Mouse (Mus musculus) gastrocnemius, postnatal 25 days (tissue): Measurements from ENCODE around the gene Gal3st4. TPM values are rescaled to one million over a fixed set of nuclear protein-coding genes. Genes with fewer than 3 reads are reported as not detected.
A peak's percentile ranks its signal among the peaks of the same experiment; 100 is the strongest.
"Not testable (repeated sequence)": the region's sequence is repeated elsewhere in the genome, so short reads cannot be mapped to it uniquely, and the experiment has no call there.

Source experiments
- DNase-seq: peaks from one replicate; pipeline ENCODE4 v3.0.0; 2022
- total RNA-seq, 2 experiments: library from RNA; stranded (reverse); gene quantifications; 1 replicate in 1 of 2; 2 replicates in 1 of 2; pipeline ENCODE4 v1.2.3; 2021

Gene Gal3st4
- total RNA-seq, 2 experiments from 2014 or later, result 0.19 to 0.41 TPM

- no peak for DNase-seq
Observed at GRCm38 (mm10) chr5:138262001-138262400, 10.6 kb downstream of the Gal3st4 start.

DNA sequence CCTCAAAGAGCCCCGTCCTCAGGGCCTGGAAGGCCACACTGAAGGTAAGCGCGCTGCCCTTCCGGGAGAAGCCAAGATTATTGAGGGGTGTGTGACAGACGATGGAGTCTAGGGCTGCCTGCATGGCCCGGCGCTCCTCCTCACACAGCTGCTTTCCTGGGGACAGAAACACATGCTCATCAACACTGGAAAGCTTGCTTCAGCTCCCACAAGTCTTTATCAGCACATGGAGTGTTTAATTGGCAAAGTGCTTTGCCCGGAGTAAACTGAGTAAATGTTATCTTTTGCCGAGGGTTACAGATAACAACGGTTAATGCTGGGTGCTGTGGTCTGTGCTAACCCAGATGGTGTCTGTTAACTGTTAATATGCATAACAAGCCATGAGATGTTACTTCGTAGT, 11.8 kb downstream of the Gal3st4 start:
- no peak for DNase-seq

DNA sequence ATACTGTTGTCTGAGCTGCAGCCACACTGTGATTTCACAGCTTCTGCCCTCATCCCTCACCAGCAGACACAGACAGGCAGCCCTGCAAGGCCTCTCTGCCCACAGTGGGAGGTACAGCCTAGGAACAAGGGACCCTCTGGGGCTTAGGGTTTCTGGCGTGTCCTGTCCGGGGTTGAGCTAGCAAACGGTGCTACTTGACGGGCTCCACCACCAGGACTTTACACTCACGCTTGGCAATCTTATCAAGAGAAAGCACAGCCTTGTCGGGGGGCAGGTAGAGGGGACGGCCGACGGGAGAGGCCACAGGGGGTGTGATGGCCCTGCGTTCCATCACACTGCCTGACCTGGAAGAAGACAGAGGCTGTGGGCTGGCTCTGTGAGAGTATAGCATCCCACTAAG, 12.6 kb downstream of the Gal3st4 start:
- no peak for DNase-seq

DNA sequence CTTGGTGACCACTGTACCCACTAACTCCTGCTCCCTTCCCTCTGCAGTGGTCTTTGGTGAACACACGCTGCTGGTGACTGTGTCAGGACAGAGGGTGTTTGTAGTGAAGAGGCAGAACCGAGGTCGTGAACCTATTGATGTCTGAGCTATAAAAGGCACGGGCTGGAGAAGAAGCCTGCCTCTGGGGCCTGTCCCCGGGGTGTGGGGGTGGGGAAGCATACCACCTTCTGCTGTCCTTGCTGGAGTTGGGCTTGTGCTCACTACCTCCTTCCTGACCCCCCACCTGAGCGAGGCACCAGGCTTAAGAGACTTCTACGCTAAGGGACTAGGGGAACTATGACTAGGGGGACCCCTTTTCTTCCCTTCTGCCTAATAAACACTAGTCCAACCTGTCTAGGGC, 13.6 kb downstream of the Gal3st4 start:
- DNase-seq, result no peak

GRCm38 (mm10) chr5:138258542-138258941, 14.1 kb downstream of the Gal3st4 start:
- no peak for DNase-seq

GRCm38 (mm10) chr5:138258078-138258477, 14.6 kb downstream of the Gal3st4 start:
- no peak for DNase-seq

DNA sequence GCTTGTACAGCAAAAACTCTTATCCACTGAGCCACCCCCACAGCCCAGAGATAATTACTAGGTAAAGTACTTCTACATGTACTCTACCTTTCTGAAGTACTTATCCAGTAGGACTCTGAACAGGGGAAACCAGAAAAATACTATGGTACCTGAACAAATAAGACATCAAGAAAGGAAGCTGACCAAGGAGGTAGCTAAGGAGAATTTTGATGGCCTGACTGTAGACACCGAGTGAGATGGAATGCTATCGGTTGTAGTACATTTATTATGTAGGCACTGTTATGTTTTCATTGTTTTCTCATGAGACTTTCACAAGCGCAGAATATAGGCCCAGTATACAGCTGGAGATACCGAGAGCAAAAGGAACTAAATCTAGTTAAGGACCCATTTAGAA, 15.1 kb downstream of the Gal3st4 start:
- DNase-seq, result no peak

GRCm38 (mm10) chr5:138256966-138257584, 15.6 kb downstream of the Gal3st4 start:
- DNase-seq, result no peak

DNA sequence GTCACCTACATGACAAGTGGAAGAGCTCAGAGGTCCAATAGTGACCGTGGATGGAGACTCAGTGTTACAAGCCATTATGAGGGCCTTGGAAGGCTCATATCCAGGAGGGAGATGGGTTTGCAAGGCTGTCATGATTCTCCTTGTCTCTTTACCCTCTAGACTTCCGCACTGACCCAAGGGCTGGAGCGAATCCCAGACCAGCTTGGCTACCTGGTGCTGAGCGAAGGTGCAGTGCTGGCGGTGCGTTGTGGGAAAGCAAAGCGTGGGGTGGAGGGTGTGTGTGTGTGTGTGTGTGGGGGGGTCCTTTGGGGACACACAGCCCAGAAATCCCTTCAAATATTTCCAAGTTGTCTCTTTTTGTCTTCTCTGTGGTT, 16.6 kb downstream of the Gal3st4 start:
- DNase-seq, result no peak

DNA sequence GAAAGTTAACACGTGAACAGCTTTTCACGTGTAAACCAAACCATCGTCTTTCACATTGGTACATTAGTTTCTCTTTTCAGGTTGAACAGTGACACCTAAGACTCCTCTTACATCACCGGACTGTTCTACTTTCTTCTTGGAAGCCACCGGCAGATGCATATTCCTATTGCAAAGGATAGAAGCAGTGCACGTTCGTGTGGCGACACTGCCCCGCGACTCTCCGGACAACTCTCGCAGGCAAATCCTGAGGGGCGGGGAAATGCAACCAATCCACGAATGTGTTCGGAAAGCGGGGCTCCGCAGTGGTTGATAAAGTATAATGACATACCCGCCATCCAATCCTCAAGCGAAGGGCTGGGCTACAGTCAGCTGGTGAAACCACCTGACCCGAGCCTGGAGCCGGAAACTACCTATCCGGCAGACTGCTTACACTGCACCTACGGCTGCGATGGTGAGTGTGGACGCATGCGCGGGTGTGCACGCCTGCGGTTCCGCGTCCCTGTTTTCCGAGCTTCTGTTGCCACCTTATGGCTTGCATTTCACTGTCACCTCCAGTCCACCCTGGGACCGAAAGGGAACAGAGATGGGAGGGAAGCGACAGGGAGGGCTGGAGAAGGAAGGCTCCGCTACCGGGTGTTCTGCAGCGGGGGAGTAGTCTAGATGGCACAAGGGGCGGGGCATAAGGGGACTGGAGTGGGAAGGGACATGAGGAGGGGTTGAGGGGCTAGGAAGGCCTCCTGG, 17.1 kb downstream of the Gal3st4 start, which contains the start of gene Lamtor4:
TSS of gene Lamtor4 (plus strand) at position 130 of the 741 bp plus-strand sequence.
- DNase-seq, result peak; percentile 93

DNA sequence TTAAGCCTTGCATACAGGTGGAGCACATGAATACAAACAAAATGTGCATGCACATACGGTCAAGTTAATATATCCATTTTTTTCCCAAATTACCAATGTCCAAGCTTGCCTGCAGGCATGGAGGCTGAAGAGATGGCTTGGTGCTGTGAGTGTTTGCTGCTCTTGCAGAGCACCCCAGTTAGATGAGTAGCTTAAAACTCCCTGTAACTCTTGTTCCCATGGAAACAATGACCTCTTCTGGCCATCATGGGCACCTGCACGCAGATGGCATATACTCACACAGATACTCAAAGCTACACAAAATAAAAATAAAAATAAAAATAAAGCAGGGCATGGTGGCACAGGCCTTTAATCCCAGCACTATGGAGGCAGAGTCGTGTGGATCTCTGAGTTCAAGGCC, 19.6 kb downstream of the Gal3st4 start:
- DNase-seq, result no peak

GRCm38 (mm10) chr5:138251144-138251543, 21.5 kb downstream of the Gal3st4 start:
- no peak for DNase-seq

DNA sequence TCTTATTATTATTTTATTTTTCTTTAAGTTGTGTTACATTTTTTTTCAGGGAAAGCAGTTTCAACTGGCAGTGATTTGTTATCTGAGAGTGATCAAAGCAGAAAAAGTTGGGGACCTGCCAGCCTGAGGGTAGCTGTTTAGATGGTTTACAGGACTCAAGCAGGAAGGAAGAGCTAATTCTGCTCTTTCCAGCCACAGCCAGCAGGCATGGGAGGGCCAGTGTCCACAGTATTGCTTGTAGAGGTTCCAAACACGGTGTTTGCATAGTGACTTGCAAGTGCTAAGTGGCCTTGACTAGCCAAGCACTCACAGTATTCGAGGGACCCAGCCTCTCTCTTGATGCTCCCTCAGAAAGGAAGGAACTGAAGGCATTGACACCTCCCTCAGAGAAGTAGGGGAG, 31.1 kb downstream of the Gal3st4 start:
- DNase-seq, result no peak

- no peak for DNase-seq
Observed at GRCm38 (mm10) chr5:138234224-138234623, 38.4 kb downstream of the Gal3st4 start.

DNA sequence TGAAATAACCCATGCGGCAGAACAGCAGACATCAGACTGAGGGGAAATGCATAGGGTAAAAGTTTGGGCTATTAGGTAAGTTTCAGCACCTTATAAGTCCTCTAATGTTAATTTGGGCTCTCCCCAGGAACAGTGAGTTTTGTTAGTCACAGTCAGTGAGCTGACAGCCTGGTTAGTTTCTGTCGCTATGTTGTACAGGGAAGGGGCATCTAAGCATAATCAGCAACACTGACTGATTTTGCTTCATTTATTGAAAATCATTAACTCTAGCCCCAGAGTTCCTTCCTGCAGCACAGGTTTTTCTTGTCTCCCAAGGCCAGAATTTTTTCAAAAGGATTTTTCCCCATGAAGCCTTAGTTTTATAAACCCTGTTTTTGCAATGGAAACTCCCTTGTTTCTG, 38.9 kb downstream of the Gal3st4 start:
- no peak for DNase-seq

- DNase-seq, result no peak
Observed at GRCm38 (mm10) chr5:138229511-138229910, 43.1 kb downstream of the Gal3st4 start.

DNA sequence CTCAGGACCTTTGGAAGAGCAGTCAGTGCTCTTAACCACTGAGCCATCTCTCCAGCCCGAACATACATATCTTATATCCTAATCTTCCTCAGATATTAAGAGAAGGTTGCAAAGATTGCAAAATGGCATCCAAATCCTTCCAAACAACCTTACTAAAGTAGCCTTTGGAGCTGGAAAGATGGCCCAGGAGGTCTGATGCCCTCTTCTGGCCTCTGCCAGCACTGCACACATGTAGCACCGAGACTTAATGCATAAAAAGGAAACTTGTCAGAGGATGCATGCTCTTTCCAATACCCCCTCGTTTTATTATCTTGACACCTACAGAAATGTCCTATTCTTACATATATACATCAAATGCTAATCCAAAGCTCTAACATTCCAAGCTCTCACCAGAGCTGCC, 44.6 kb downstream of the Gal3st4 start:
- no peak for DNase-seq

GRCm38 (mm10) chr5:138227367-138227766, 45.3 kb downstream of the Gal3st4 start:
- DNase-seq, result no peak

DNA sequence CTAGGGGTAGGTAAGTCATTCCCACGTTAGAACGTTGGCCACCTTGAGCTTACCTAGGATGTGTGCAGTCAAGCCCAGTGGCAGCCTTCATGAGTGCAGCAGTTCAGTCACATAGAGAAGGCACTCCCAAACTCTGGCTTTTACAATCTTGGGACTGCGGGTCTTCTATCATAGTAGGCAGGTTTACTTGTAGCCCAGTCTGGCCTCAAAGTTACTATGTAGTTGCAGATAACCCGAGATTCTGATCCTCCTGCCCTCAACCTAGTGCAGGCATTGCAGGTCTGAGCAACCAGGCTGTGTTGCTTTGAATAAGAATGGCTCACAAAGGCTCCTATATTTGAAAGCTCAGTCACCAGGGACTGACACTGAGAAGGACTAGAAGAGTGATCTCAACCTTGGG, 46.1 kb downstream of the Gal3st4 start:
- no peak for DNase-seq

DNA sequence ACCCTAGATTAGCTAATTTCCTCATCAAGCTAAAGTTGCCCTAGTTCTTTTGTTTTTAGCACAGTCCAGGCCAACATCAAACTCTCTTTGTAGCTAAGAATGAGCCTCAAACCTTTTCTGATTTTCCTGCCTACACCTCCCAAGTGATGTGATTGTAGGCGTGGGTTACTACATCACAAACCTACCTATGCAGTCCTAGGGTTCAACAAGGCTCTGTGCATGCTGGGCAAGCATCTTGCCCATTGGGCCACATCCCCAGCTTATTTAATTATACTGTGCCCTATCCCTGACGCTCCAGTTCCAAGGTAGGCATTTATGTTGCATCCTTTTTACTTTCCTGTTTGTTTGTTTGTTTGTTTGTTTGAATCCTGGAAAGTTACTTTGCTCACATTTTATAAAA, 46.9 kb downstream of the Gal3st4 start, which contains the start of gene Nxpe5:
TSS of gene Nxpe5 (plus strand) at position 199 of the 400 bp plus-strand sequence.
- DNase-seq, result no peak

DNA sequence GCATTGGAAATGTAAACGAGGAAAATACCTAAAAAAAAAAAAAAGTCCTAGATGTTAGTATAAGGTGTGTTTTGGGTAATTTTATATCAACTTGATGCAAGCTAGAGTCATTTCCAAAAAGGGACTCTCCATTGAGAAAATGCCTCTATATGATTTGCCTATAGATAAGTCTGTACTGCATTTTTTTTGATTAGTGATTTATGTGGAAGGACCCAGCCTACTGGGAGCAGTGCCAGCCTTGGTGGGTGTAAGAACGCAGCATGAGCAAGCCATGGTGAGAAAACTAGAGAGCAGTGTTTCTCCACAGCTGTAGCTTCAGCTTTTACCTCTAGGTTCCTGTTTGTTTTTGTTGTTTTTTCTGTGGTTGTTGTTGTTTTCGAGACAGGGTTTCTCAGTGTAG, 49.4 kb downstream of the Gal3st4 start:
- no peak for DNase-seq

GRCm38 (mm10) chr5:138222111-138222510, 50.5 kb downstream of the Gal3st4 start:
- DNase-seq, result peak; percentile 40

DNA sequence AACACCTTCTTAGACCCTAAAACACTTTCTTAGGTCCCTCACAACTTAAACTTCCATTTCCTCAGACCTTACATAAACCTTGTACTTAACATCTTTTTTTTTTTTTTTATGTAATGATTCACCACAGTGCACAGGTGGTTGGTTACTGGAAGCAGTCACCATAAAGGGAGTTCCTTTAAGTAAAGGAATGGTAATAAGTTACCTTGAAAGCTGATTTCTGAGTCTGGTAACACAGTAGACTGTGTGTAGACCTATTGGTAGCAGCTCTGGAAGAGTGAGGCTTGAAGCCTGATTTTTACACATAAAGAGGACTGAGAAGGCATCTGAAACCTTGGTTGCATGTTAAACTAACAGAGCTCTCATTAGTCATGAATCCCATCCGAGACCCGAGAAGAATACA, 52.8 kb downstream of the Gal3st4 start:
- no peak for DNase-seq

DNA sequence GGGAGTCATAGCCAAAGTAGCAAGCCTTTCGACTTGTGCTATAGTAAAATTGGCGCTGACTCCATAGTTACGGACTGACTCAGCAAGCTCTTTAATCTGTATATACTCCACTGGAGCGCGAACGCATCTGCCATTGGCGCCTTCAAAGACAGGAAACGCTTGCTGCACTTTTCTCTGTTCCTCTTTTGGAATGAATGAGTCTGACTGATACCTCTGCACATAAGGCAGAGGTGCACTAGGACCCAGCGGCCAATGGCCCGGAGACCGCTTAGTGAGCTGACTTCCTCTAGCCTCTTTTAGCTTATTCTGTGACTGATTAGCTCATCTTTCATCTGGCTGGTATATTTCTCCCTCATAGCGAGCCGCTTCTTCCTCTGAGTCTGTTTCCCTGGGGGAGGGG, 56.0 kb downstream of the Gal3st4 start:
- not testable (repeated sequence) for DNase-seq
